In the genomic region with DNA sequence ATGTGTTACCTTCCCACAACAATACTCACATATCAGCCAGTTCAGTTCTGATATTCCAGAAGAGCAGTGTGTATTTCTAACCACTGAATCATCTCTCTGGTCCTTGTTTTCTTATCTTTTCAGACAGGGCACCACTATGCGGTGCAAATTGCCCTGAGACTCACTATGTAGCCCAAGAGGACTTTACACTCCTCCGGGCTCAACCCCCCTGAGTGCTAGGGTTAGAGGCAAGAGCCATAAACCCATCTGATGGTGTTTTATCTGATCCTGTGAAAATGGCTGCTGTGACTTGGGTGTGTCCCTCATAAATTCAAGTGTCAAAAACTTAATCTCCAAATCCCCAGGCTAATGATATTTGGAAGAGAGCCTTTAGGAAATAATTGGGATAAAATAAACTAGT, we compare ENCODE assay signal across 1 mouse cellular context.
TF ChIP-seq lines count a peak whose summit lies in the region.

No protein-coding gene starts in this region.

TF ChIP-seq in MEL, 35 proteins besides CTCF, POLR2A, EP300 and RAD21 (continued from another document):
- peak; percentile 65 for TF ChIP-seq GATA1 (IDR thresholded peaks at IDR 0.05; ENCODE audit: low read depth, low read length)
- no peak for TF ChIP-seq BHLHE40 (IDR thresholded peaks at IDR 0.05; ENCODE audit: borderline replicate concordance, low read depth, low read length)
- TF ChIP-seq TCF12 (IDR thresholded peaks at IDR 0.05; ENCODE audit: low read depth, low read length) = peak; percentile 20; the same call in 1 of the 2 replicates
- no peak for TF ChIP-seq USF1 (IDR thresholded peaks at IDR 0.05; ENCODE audit: low read depth, low read length)
- TF ChIP-seq MAX (IDR thresholded peaks at IDR 0.05; ENCODE audit: low read length) = no peak
- no peak; the same call in 1 of the 2 replicates for TF ChIP-seq RCOR1 (IDR thresholded peaks at IDR 0.05; ENCODE audit: low read depth, low read length)
- TF ChIP-seq MXI1 (IDR thresholded peaks at IDR 0.05; ENCODE audit: low read depth, low read length) = no peak
- TF ChIP-seq UBTF (IDR thresholded peaks at IDR 0.05; ENCODE audit: borderline replicate concordance, insufficient read depth, low read depth, low read length) = no peak
- no peak for TF ChIP-seq KAT2A (conservative IDR thresholded peaks at IDR 0.05; ENCODE audit: low read depth, low read length)
- TF ChIP-seq POLR2AphosphoS2 (IDR thresholded peaks at IDR 0.05; ENCODE audit: low read length) = no peak
- no peak for TF ChIP-seq NELFE (IDR thresholded peaks at IDR 0.05; ENCODE audit: low read depth, low read length)
- no peak for TF ChIP-seq SMC3 (IDR thresholded peaks at IDR 0.05; ENCODE audit: low read depth, low read length)
- no peak for TF ChIP-seq MYB (IDR thresholded peaks at IDR 0.05; ENCODE audit: low read depth, low read length)
- no peak for TF ChIP-seq ELF1 (IDR thresholded peaks at IDR 0.05; ENCODE audit: low read depth, low read length)
- TF ChIP-seq MAZ (IDR thresholded peaks at IDR 0.05; ENCODE audit: low read depth, low read length) = no peak
- TF ChIP-seq ZC3H11A (IDR thresholded peaks at IDR 0.05; ENCODE audit: low read depth, low read length) = no peak
- TF ChIP-seq MEF2A (IDR thresholded peaks at IDR 0.05; ENCODE audit: extremely low read depth, insufficient replicate concordance, low read depth, low read length, poor library complexity, severe bottlenecking) = no peak
- TF ChIP-seq USF2 (IDR thresholded peaks at IDR 0.05; ENCODE audit: borderline replicate concordance in 1 of 2, insufficient read depth in 1 of 2, low read depth in 1 of 2, low read length in 2 of 2) = no peak
- TF ChIP-seq ZNF384 (IDR thresholded peaks at IDR 0.05; ENCODE audit: low read depth, low read length) = no peak
- peak; percentile 28 for TF ChIP-seq TAL1 (IDR thresholded peaks at IDR 0.05; ENCODE audit: low read length)
- TF ChIP-seq JUND (IDR thresholded peaks at IDR 0.05; ENCODE audit: low read depth, low read length) = no peak
- peak; percentile 11; the same call in 1 of the 2 replicates for TF ChIP-seq SIN3A (IDR thresholded peaks at IDR 0.05; ENCODE audit: low read length)
- TF ChIP-seq GABPA (IDR thresholded peaks at IDR 0.05; ENCODE audit: low read depth, low read length) = no peak
- no peak for TF ChIP-seq HCFC1 (IDR thresholded peaks at IDR 0.05; ENCODE audit: low read depth, low read length)
- TF ChIP-seq NRF1 (IDR thresholded peaks at IDR 0.05; ENCODE audit: insufficient read depth, low read depth, low read length, poor library complexity, severe bottlenecking) = no peak
- TF ChIP-seq ZMIZ1 (IDR thresholded peaks at IDR 0.05; ENCODE audit: low read depth, low read length) = no peak
- TF ChIP-seq POLR2AphosphoS5 (IDR thresholded peaks at IDR 0.05; ENCODE audit: borderline replicate concordance, low read depth, low read length) = no peak
- no peak for TF ChIP-seq MYC (IDR thresholded peaks at IDR 0.05; ENCODE audit: low read depth, low read length)
- TF ChIP-seq ETS1 (IDR thresholded peaks at IDR 0.05; ENCODE audit: low read depth, low read length) = peak; percentile 24; the same call in 1 of the 2 replicates
